Mouse (Mus musculus) gastrocnemius, adult 2 months (tissue): Measurements from ENCODE around the gene Tceal9. TPM values are rescaled to one million over a fixed set of nuclear protein-coding genes. Genes with fewer than 3 reads are reported as not detected.
A peak's percentile ranks its signal among the peaks of the same experiment; 100 is the strongest.
"Not testable (repeated sequence)": the region's sequence is repeated elsewhere in the genome, so short reads cannot be mapped to it uniquely, and the experiment has no call there.

Experiments
- DNase-seq: peaks from one replicate; pipeline ENCODE4 v3.0.0; 2022
- H3K27ac ChIP-seq: fragments of 200-600 bp; 2 replicates; pipeline ENCODE4 v1.8.1; 2022; ENCODE audit warnings: mild to moderate bottlenecking
- H3K4me3 ChIP-seq: fragments of 200-600 bp; 2 replicates; pipeline ENCODE4 v1.8.1; 2022; ENCODE audit warnings: mild to moderate bottlenecking, moderate library complexity
- CTCF ChIP-seq: fragments of 200-600 bp; IDR thresholded peaks from 2 replicates; pipeline ENCODE4 v1.8.1; 2022; ENCODE audit warnings: antibody characterized with exemption, mild to moderate bottlenecking, moderate library complexity
- intact Hi-C: fragments of 180-260 bp; cut with DNase I; formaldehyde crosslinking; loops from one replicate; pipeline ENCODE4 v1.15.1; 2025
- long read RNA-seq, 2 experiments: library from polyadenylated mRNA; stranded (forward); transcript quantifications; one replicate each; pipeline ENCODE4 v2.0.0; 2021
- total RNA-seq, 2 experiments: library from RNA; stranded (reverse); gene quantifications; 2 replicates each; pipeline ENCODE4 v1.2.3; 2021

Tceal9 gene
- 10 to 100 TPM; 18.4 to 30.3 TPM for total RNA-seq
- long read RNA-seq, experiment 1, transcript Tceal9-201 (3 exons, 1,019 nt): major isoform, 17 of 17 reads
- long read RNA-seq, experiment 1, partial matches to known transcripts: 0 of 17 reads
- long read RNA-seq, experiment 1, other reads (novel, unspliced or antisense): 0 of 17 reads
- long read RNA-seq, experiment 2, transcript Tceal9-201 (3 exons, 1,019 nt): major isoform, 15 of 15 reads
- long read RNA-seq, experiment 2, partial matches to known transcripts: 0 of 15 reads
- long read RNA-seq, experiment 2, other reads (novel, unspliced or antisense): 0 of 15 reads

GRCm38 (mm10) chrX:136244574-136245229, at the start of gene Tceal9:
Gene Tceal9, plus strand, starts transcription at chrX:136245079.
- TF ChIP-seq CTCF: no peak
- intact Hi-C loops: no loop called here
- Histone ChIP-seq H3K27ac (peak within 1 kb of the TSS; percentile 74), H3K4me3 (peak within 1 kb of the TSS; percentile 78)
- peak; percentile 77 for DNase-seq

- intact Hi-C loops: no loop called here
- H3K27ac ChIP-seq: no peak overlapping the region
- no peak for TF ChIP-seq CTCF
Observed at GRCm38 (mm10) chrX:136195193-136195944, 49.5 kb upstream of the Tceal9 start.

GRCm38 (mm10) chrX:136196873-136197272, 48.0 kb upstream of the Tceal9 start:
- intact Hi-C loops: loop anchor here (2.0 kb wide), 1 partner anchor 108 kb away; no protein-coding TSS in a partner anchor
- H3K27ac ChIP-seq: no peak overlapping the region
- peak; percentile 67 for TF ChIP-seq CTCF
- DNase-seq: peak; percentile 31
- H3K4me3 ChIP-seq: no peak overlapping the region

More at GRCm38 (mm10) chrX:136195193-136195944, 49.5 kb upstream of the Tceal9 start:
- H3K4me3 ChIP-seq: no peak overlapping the region
- DNase-seq: no peak

DNA sequence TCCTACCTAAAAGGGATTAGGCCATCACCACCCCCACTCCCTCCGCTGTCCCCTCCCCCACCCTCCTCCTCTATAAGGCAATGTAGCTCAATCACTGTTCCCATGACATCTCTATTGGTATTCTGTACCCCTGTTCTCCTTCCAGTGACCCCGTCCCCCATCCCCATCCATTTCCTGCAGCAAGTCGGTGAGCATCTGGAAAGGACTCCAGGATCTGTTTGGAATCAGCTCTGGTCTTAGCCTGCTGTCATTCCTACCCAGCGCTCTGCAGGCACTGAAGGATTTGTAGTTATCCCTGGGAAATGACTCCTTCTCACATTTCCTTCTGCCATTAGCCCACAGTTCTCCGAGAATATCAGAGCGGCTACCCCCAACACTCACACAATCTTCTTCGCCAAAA, 41.6 kb upstream of the Tceal9 start:
- Histone ChIP-seq H3K4me3 (peak overlapping the region; percentile 73), H3K27ac (peak overlapping the region; percentile 74)
- intact Hi-C loops: no loop called here
- no peak for DNase-seq
- TF ChIP-seq CTCF: no peak

GRCm38 (mm10) chrX:136203664-136204066, 41.2 kb upstream of the Tceal9 start, which contains the start of gene Tceal5:
Gene Tceal5, minus strand, starts transcription at chrX:136203876.
- Histone ChIP-seq H3K27ac (peak within 1 kb of the TSS; percentile 74), H3K4me3 (peak within 1 kb of the TSS; percentile 73)
- peak; percentile 42 for DNase-seq
- no peak for TF ChIP-seq CTCF
- intact Hi-C loops: no loop called here

GRCm38 (mm10) chrX:136204406-136204805, 40.5 kb upstream of the Tceal9 start:
- intact Hi-C loops: no loop called here
- DNase-seq: no peak
- H3K27ac ChIP-seq: no peak overlapping the region
- H3K4me3 ChIP-seq: no peak overlapping the region
- no peak for TF ChIP-seq CTCF

GRCm38 (mm10) chrX:136213396-136213795, 31.5 kb upstream of the Tceal9 start:
- DNase-seq: no peak
- no peak overlapping the region for H3K4me3 ChIP-seq
- TF ChIP-seq CTCF: no peak
- intact Hi-C loops: no loop called here
- H3K27ac ChIP-seq: no peak overlapping the region

GRCm38 (mm10) chrX:136214729-136215677, 29.9 kb upstream of the Tceal9 start, which contains the start of the genes Tceal7 and Bex1:
Gene Tceal7, plus strand, starts transcription at chrX:136214779.
Gene Bex1, minus strand, starts transcription at chrX:136215513.
- Histone ChIP-seq H3K27ac (peak within 1 kb of the TSS; percentile 57), H3K4me3 (peak within 1 kb of the TSS; percentile 55)
- DNase-seq, intact Hi-C loops: not testable (repeated sequence)

GRCm38 (mm10) chrX:136216303-136216702, 28.6 kb upstream of the Tceal9 start:
- H3K4me3 ChIP-seq: no peak overlapping the region
- intact Hi-C loops: no loop called here
- H3K27ac ChIP-seq: peak overlapping the region; percentile 57; the same call in 1 of the 2 replicates
- no peak for TF ChIP-seq CTCF
- peak; percentile 30 for DNase-seq

DNA sequence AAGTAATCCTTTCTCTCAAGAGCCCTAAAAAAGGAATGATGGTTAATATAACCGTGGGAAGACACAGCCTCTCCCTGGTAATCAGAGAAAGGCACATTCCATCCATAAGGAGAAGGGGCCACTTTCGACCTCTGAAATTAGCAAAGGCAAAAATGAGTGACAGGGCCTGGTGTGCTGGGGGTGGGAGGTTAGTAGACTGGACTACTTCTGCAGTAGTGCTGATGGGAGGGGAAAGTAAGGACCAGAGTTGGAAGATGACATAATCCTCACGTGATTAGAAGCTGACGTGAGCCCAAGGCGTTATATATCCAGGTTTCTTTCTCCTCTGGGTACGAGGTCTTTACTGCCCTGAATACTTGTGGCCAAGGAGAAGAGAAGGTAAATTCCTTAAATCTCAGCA, 21.2 kb upstream of the Tceal9 start:
- H3K4me3 ChIP-seq: no peak overlapping the region
- TF ChIP-seq CTCF: no peak
- intact Hi-C loops: no loop called here
- peak; percentile 40 for DNase-seq
- H3K27ac ChIP-seq: peak overlapping the region; percentile 53

DNA sequence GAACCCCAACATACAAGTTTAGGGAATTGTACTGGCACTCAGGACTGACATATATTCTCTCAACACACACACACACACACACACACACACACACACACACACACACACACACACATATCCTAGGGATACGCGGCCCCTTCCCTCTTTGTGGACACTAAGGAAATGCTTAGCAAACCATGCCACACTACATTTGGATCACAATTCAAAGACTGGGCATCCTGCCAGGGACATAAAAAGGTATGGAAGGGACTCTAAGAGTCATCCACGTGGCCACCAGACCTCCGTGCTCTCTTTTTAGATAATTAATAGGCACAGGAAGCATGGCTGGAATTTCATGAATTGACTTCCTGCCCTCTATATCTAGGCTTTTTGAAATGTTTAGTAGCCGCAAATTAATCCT, 17.1 kb upstream of the Tceal9 start:
- Histone ChIP-seq H3K27ac (no peak overlapping the region), H3K4me3 (no peak overlapping the region)
- TF ChIP-seq CTCF: no peak
- no peak for DNase-seq
- intact Hi-C loops: no loop called here

GRCm38 (mm10) chrX:136238118-136238517, 6.8 kb upstream of the Tceal9 start:
- no peak for DNase-seq

More at GRCm38 (mm10) chrX:136238118-136238517, 6.8 kb upstream of the Tceal9 start:
- no peak overlapping the region for H3K4me3 ChIP-seq
- no peak overlapping the region for H3K27ac ChIP-seq
- intact Hi-C loops: loop anchor here (1.0 kb wide), 1 partner anchor 83 kb away; no protein-coding TSS in a partner anchor
- TF ChIP-seq CTCF: peak; percentile 68
